Mouse (Mus musculus): ENCODE results near the gene Zbed4. TPM values are rescaled to one million over a fixed set of nuclear protein-coding genes. Genes with fewer than 3 reads are reported as not detected.

The Zbed4 gene
- polyA plus RNA-seq, 1 experiment from 2014 or later, result 23.1 TPM

Other genes starting within 250 kb of the Zbed4 start
- not detected in 2 replicates for gene Zdhhc25, start 151.4 kb upstream of the Zbed4 start, polyA plus RNA-seq (2015; fragmentation: Nextera tagmentation; extraction: Ambion mirVana)
- 27.3 and 27.6 TPM in 2 replicates for gene Brd1, start 17.4 kb upstream of the Zbed4 start, polyA plus RNA-seq (2015; fragmentation: Nextera tagmentation; extraction: Ambion mirVana)
- gene Alg12, start 67.7 kb downstream of the Zbed4 start, polyA plus RNA-seq (2015; fragmentation: Nextera tagmentation; extraction: Ambion mirVana), result 6.6 and 8.8 TPM in 2 replicates
- gene Creld2, start 68.0 kb downstream of the Zbed4 start, polyA plus RNA-seq (2015; fragmentation: Nextera tagmentation; extraction: Ambion mirVana), result 57.3 and 60.4 TPM in 2 replicates
- gene Pim3, start 110.5 kb downstream of the Zbed4 start, polyA plus RNA-seq (2015; fragmentation: Nextera tagmentation; extraction: Ambion mirVana), result 58.2 and 70.7 TPM in 2 replicates
- 0.07 and 0.08 TPM in 2 replicates for gene Ttll8, start 202.8 kb downstream of the Zbed4 start, polyA plus RNA-seq (2015; fragmentation: Nextera tagmentation; extraction: Ambion mirVana)
- 33.5 and 36.4 TPM in 2 replicates for gene Mlc1, start 227.3 kb downstream of the Zbed4 start, polyA plus RNA-seq (2015; fragmentation: Nextera tagmentation; extraction: Ambion mirVana)
- gene Mov10l1, start 231.2 kb downstream of the Zbed4 start, polyA plus RNA-seq (2015; fragmentation: Nextera tagmentation; extraction: Ambion mirVana), result not detected in 2 replicates

Measured in forebrain, embryonic 16.5 days (tissue).